ENCODE assay signal across 8 mouse cellular contexts in the genomic region with DNA sequence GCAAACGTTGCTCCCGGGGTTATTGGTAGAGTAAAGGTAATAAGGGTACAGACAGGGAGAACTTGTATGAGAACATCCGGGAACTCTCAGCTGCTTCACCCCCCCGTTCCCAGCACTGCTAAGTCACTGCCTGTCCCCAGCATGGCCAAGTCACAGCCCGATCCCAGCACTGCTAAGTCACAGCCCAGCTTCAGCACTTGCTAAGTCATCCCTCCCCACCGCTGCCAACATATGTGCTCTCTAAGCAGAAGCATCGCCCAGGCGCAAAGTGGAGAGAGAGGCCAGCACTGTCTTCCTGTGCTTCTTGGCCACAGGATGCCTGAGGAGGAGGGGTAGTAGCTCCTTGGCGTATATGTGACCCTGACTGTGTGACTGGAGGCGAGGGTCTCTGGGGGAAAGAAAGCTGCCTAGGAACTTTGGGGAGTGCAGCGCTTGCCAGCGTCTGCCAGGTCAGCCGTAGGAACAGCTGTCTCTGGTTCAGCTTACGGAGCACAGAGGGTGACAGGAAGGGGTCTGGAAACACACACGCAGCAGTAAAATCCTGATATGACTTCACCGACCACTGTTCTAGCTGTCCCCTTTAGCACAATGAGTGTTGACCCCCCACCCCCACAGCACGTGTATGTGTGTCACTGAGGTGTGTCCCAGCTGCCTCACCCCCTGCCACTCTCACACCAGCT. TPM values are rescaled to one million over a fixed set of nuclear protein-coding genes. Genes with fewer than 3 reads are reported as not detected.
A peak's percentile ranks its signal among the peaks of the same experiment; 100 is the strongest.
DNase-seq lines count a peak whose midpoint lies in the region; ATAC-seq lines count a peak whose summit lies in the region.

No protein-coding gene starts in this region.

- DNase-seq in adrenal gland, postnatal 14 days = peak; percentile 63
- DNase-seq in adrenal gland, adult 2 months = no peak
- DNase-seq in right cerebral cortex, adult 2 months (ENCODE audit: low spot score in 2 of 2) = peak; percentile 51 to 56
- DNase-seq in right cerebral cortex, postnatal 10 days (ENCODE audit: low spot score in 2 of 2) = no peak
- DNase-seq in heart, postnatal 36 days = peak; percentile 33 to 50
- DNase-seq in cerebellum, adult 11-12 months = no peak
- DNase-seq in adrenal gland, adult 8-10 months = no peak

- intact Hi-C loops in heart, postnatal 36 days (cut with DNase I) = loop anchor here (10.0 kb wide), 1 partner anchor 825 kb away; a partner anchor contains a TSS

- peak; percentile 94 for ATAC-seq in megakaryocyte progenitor cell, adult 5-6 weeks (replicated peaks; ENCODE audit: poor library complexity)

RNA-seq across cellular contexts. Expression of a gene that starts 18.2 kb away (rescaled TPM):
- total RNA-seq in adrenal gland, postnatal 14 days (2021) = 5.0 and 5.7 TPM in 2 replicates
- total RNA-seq in adrenal gland, adult 2 months (2021) = 1 to 10 TPM; 5.5 to 8.7 TPM
- 10.6 and 14.1 TPM in 2 replicates for polyA plus RNA-seq in adrenal gland, adult 2 months (2012; rRNA removed)
- total RNA-seq in heart, postnatal 36 days (2021) = 1 to 10 TPM; 2.3 to 2.4 TPM
- 3.9 and 5.9 TPM in 2 replicates for total RNA-seq in megakaryocyte progenitor cell, adult 5-6 weeks (2015)
- 12.8 and 13.5 TPM in 2 replicates for total RNA-seq in megakaryocyte progenitor cell, adult 5-6 weeks (2017)
- 10 to 100 TPM in 2 of 4 experiments, 1 to 10 TPM in 2; 6.2 to 21.6 (median 12.0) TPM for total RNA-seq in adrenal gland, adult 8-10 months (2022)

RNA-seq across cellular contexts. Expression of a gene that starts 24.0 kb away (rescaled TPM):
- total RNA-seq in adrenal gland, postnatal 14 days (2021) = 0.53 and 0.89 TPM in 2 replicates
- under 1 TPM in 1 of 2 experiments, not detected in 1; 0.58 TPM for total RNA-seq in adrenal gland, adult 2 months (2021)
- polyA plus RNA-seq in adrenal gland, adult 2 months (2012; rRNA removed) = 0.47 and 0.50 TPM in 2 replicates
- not detected for total RNA-seq in heart, postnatal 36 days (2021)
- total RNA-seq in megakaryocyte progenitor cell, adult 5-6 weeks (2015) = not detected in 2 replicates
- total RNA-seq in megakaryocyte progenitor cell, adult 5-6 weeks (2017) = not detected in 2 replicates
- 1 to 10 TPM in 1 of 4 experiments, under 1 TPM in 3; 0.31 to 1.0 (median 0.45) TPM for total RNA-seq in adrenal gland, adult 8-10 months (2022)

RNA-seq across cellular contexts. Expression of a gene that starts 28.6 kb away (rescaled TPM):
- total RNA-seq in adrenal gland, postnatal 14 days (2021) = 95.6 and 167 TPM in 2 replicates
- total RNA-seq in adrenal gland, adult 2 months (2021) = 100 to 1,000 TPM; 143 to 167 TPM
- 586 and 732 TPM in 2 replicates for polyA plus RNA-seq in adrenal gland, adult 2 months (2012; rRNA removed)
- total RNA-seq in heart, postnatal 36 days (2021) = 10 to 100 TPM; 36.1 to 51.4 TPM
- 19.7 and 20.5 TPM in 2 replicates for total RNA-seq in megakaryocyte progenitor cell, adult 5-6 weeks (2015)
- total RNA-seq in megakaryocyte progenitor cell, adult 5-6 weeks (2017) = 74.8 and 94.4 TPM in 2 replicates
- total RNA-seq in adrenal gland, adult 8-10 months (2022) = 100 to 1,000 TPM; 126 to 177 (median 159) TPM

RNA-seq across cellular contexts. Expression of a gene that starts 49.8 kb away (rescaled TPM):
- total RNA-seq in adrenal gland, postnatal 14 days (2021) = 13.7 and 13.8 TPM in 2 replicates
- total RNA-seq in adrenal gland, adult 2 months (2021) = 10 to 100 TPM; 19.5 to 28.2 TPM
- polyA plus RNA-seq in adrenal gland, adult 2 months (2012; rRNA removed) = 129 and 130 TPM in 2 replicates
- 10 to 100 TPM; 14.0 to 14.7 TPM for total RNA-seq in heart, postnatal 36 days (2021)
- total RNA-seq in megakaryocyte progenitor cell, adult 5-6 weeks (2015) = 22.4 and 24.1 TPM in 2 replicates
- 12.3 and 15.6 TPM in 2 replicates for total RNA-seq in megakaryocyte progenitor cell, adult 5-6 weeks (2017)
- 10 to 100 TPM; 19.0 to 25.3 (median 21.7) TPM for total RNA-seq in adrenal gland, adult 8-10 months (2022)

RNA-seq across cellular contexts. Expression of a gene that starts 56.4 kb away (rescaled TPM):
- total RNA-seq in adrenal gland, postnatal 14 days (2021) = 6.0 and 8.5 TPM in 2 replicates
- total RNA-seq in adrenal gland, adult 2 months (2021) = 1 to 10 TPM; 3.1 to 3.3 TPM
- 4.6 and 6.6 TPM in 2 replicates for polyA plus RNA-seq in adrenal gland, adult 2 months (2012; rRNA removed)
- under 1 TPM; 0.31 to 0.81 TPM for total RNA-seq in heart, postnatal 36 days (2021)
- 0.02 and 0.12 TPM in 2 replicates for total RNA-seq in megakaryocyte progenitor cell, adult 5-6 weeks (2015)
- 0.12 and 1.3 TPM in 2 replicates for total RNA-seq in megakaryocyte progenitor cell, adult 5-6 weeks (2017)
- total RNA-seq in adrenal gland, adult 8-10 months (2022) = 10 to 100 TPM in 1 of 4 experiments, 1 to 10 TPM in 3; 2.6 to 12.4 (median 6.9) TPM

Comparison
In these comparisons a context has a peak if more than half of its experiments do, and no peak if none do; other contexts are left out.
1. DNase-seq: peak in adrenal gland, postnatal 14 days (single experiment), right cerebral cortex, adult 2 months (2 of 2) and heart, postnatal 36 days (2 of 2); none in adrenal gland, adult 2 months (single experiment), right cerebral cortex, postnatal 10 days (0 of 2), cerebellum, adult 11-12 months (single experiment) and adrenal gland, adult 8-10 months (single experiment).